Mouse (Mus musculus) large intestine, adult 2 months (tissue): ENCODE results near the gene Lrguk. TPM values are rescaled to one million over a fixed set of nuclear protein-coding genes. Genes with fewer than 3 reads are reported as not detected.

ENCODE experiments used
- DNase-seq: peaks from one replicate; pipeline ENCODE4 v3.0.0-alpha.2; 2012; ENCODE audit warnings: low read depth, low spot score
- WGBS: fragments of 180-500 bp; shearing (Covaris S2); methylation state at CpG from one replicate; pipeline ENCODE4 v1.1.7; 2018; 5-methylcytosine and 5-hydroxymethylcytosine counted together
- polyA plus RNA-seq: library from polyadenylated mRNA; depleted of rRNA; stranded (reverse); fragments of >200 nt; gene quantifications from 2 replicates; pipeline ENCODE4 v1.2.3, GENCODE M21; 2012

Lrguk gene
- polyA plus RNA-seq, 1 experiment = 0.01 TPM

DNA sequence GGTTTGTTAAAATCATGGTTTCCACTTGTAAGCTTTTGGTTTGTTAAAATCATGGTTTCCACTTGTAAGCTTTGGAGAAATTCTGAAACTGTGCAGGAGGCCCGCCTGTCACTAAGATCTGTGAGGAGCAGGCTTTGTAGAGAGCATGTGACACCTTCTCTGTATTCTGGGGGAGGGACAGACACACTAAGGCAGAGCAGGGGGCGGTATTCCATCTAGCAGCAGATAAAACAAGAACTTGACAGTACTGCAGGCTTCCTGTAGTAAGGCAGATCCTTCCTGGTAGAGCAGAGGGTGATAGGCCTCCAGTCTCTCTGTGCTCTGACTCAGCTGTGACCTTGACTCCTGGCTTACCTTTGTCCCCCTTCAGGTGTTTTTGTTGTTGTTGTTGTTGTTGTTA lies 100.0 kb downstream of the Lrguk start:
- 71% methylated on average over 2 of the region's 2 CpGs for WGBS

GRCm38 (mm10) chr6:34132391-34132790 lies 103.1 kb downstream of the Lrguk start:
- WGBS = 92% methylated on average over 9 of the region's 9 CpGs
- DNase-seq = no peak

More for the DNA sequence above, 100.0 kb downstream of the Lrguk start:
- DNase-seq = no peak

- no peak for DNase-seq
- 76% methylated on average over 3 of the region's 3 CpGs for WGBS
Observed at GRCm38 (mm10) chr6:34138366-34138765, 109.1 kb downstream of the Lrguk start.

DNA sequence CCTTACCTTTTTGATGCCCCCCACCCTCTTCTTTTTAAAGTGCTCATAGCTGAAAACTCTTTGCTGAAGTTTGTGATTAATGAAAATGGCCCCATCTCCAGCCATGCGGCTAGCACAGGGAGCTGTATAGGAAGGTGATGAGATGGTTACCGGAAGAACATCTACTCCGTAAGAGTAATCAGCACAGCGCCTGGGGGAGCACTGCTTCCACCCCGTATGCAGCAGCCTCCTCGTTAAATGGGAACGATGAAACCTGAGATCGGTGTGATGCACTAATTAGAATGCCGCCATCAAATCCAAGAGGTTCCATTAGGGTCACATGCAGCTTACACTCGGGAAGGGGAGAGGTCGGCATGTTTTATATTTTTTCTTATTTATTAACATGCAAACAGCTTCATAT lies 113.7 kb downstream of the Lrguk start:
- WGBS = 85% methylated on average over 11 of the region's 11 CpGs
- no peak for DNase-seq

GRCm38 (mm10) chr6:34146042-34146441 lies 116.8 kb downstream of the Lrguk start:
- DNase-seq = no peak
- 71% methylated on average over 6 of the region's 6 CpGs for WGBS

GRCm38 (mm10) chr6:34148021-34148420 lies 118.8 kb downstream of the Lrguk start:
- DNase-seq = no peak
- WGBS = 94% methylated on average over 3 of the region's 3 CpGs

GRCm38 (mm10) chr6:34148639-34149038 lies 119.4 kb downstream of the Lrguk start:
- no peak for DNase-seq
- WGBS = 91% methylated on average over 7 of the region's 7 CpGs

DNA sequence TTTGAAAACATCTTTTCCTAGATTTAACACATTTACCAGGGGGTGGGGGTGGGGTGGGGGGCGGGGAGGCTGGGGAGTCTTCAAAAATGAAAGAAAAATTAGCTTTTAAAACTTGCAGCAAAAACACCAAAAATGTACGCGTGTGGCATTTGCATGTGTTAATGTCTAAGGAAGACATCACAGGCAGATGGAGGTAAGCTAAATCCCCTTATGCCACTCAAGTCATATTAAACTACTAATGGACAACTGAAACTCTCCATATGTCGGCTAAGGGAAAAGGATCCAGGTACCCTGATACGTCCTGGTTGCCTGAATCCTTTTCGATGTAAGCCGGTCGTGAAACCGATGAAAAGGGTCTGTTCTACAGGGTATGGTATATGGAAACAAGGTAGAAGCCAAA lies 119.8 kb downstream of the Lrguk start:
- 90% methylated on average over 9 of the region's 9 CpGs for WGBS
- no peak for DNase-seq

DNA sequence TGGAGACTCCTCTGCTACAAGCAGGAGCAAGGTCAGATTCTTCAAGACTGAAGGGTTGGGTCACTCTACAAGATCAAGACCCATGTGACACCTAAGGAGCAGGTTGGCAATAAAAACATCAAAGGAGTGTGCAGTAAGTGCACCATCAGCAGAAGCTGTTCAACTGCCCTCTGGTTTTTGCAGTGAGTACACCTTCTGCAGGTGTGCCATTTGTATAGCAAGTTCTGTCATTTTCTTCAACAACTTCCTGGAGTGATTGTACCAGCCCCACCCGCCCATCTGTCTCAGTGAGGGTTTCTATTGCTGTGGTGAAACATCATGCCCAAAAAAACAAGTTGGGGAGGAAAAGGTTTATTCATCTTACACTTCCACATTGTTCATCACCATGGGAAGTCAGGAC lies 120.6 kb downstream of the Lrguk start:
- no peak for DNase-seq
- WGBS = 36% methylated on average over 1 of the region's 1 CpGs

GRCm38 (mm10) chr6:34153069-34154052 lies 124.1 kb downstream of the Lrguk start:
- 30% methylated on average over 18 of the region's 18 CpGs for WGBS
- DNase-seq = no peak

GRCm38 (mm10) chr6:34154202-34154601 lies 125.0 kb downstream of the Lrguk start:
- DNase-seq = no peak
- WGBS = 12% methylated on average over 3 of the region's 3 CpGs

DNA sequence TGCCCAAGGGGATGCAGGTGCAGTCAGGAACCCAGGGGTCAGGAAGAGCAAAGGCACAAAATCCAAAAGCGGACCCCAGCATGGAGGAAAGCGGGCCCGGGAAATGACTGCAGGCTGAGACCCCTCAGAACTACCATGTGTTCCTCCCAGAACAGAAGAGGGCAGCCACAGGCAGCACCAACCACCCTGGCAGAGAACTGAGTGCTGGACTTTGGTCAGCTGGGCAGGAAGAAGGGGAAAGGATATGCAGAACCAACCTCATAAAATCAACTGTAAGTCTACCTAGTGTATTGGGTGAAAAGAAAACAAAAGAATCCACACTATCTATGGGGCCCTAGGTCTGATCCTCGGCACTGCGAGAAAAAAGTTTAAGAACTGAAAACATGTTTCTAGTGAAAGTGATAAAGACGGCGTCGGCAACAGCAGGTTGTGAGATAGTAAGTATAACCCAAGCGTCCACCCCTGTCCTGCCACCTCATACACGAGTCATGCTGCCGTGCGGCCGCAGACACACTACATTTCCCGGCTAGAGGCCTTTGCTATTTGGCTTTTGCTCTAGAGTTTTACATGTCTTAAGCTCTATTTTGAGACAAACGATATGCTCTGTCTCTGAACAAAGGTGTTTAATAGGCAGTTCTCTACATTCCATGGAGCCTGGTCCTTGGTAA lies 126.0 kb downstream of the Lrguk start:
- WGBS = 29% methylated on average over 15 of the region's 15 CpGs
- no peak for DNase-seq

- 21% methylated on average over 5 of the region's 5 CpGs for WGBS
Observed at GRCm38 (mm10) chr6:34156057-34156456, 126.8 kb downstream of the Lrguk start.

GRCm38 (mm10) chr6:34156841-34157748 lies 127.8 kb downstream of the Lrguk start:
- WGBS = 58% methylated on average over 14 of the region's 14 CpGs
- no peak for DNase-seq

More at GRCm38 (mm10) chr6:34156057-34156456, 126.8 kb downstream of the Lrguk start:
- no peak for DNase-seq

DNA sequence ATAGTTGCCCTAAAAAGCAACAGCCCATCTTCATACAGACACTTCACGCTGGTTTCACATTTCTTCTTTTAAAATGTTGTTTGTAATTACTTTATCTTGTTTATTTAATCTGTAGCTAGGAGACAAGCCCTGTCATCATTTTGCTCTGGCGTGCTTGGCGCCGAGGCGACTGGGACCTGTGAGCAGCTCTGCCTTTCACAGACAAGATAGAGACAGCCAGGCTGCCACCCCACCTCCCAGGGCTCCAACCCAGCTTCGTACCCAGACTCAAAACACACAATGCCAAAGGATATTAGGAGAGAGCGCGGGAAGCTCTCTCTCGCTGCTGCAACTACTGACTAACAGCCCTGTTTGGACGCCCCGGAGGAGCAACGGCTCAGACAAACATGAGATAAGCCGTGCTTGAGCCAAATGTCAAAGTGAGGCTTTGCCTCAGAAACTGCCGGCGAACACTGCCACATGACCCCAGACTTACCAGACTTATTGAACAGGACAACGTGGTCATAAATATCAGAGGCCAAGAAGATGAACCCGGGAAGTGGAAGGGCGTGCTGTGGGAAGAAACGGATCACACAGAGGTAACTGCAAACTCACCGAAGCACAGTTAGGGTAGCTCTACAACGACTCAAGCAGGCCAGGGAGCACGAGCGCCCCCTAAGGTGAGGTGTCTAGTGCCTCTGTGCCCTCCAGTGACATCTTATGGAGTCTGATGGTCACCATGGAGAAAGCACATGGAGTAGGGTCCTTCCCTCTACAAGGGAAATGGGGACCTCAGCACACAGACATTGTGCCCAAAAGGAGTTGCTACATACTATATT lies 131.0 kb downstream of the Lrguk start:
- no peak for DNase-seq
- WGBS = 70% methylated on average over 23 of the region's 23 CpGs

- WGBS = 91% methylated on average over 7 of the region's 7 CpGs
Observed at GRCm38 (mm10) chr6:34160816-34161310, 131.6 kb downstream of the Lrguk start.

DNA sequence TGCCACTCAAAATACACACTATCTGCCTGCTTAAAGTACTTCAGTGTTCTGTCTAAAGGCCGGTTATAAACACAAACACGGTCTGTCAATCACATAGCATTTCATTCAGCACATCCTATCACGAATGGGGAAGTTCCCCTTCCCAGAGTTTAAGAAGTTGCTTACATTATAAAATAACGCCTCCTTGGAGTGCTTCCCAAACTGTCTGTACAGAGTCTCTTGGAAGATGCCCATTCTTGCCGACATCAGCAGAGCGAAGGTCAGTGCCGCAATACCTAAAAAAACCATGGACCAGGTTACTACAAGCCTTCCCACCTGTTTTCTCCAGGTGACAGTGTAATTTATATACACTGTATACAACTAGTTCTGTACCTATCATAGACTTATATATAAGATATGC lies 132.3 kb downstream of the Lrguk start:
- 85% methylated on average over 7 of the region's 7 CpGs for WGBS
- no peak for DNase-seq

More at GRCm38 (mm10) chr6:34160816-34161310, 131.6 kb downstream of the Lrguk start:
- DNase-seq = no peak

DNA sequence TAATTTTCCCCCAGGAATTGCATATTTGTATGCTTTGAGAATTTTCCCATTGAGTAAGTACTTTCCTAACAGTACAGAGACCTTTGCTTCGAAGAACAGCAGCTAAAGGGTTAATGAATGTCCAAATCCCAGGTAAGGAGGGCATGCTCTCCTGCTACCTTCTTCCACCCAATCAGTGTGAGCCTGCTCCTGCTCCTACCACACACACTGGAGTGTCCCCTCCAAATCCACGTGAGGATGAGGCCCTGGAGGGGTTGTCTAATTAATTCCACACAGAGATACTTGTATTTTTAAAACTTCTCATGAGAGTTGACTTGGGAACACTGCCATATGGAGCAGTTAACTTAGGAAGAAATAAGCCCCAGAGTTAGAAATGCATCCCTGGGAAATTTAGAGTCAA lies 133.4 kb downstream of the Lrguk start:
- 80% methylated on average over 2 of the region's 2 CpGs for WGBS
- DNase-seq = no peak

DNA sequence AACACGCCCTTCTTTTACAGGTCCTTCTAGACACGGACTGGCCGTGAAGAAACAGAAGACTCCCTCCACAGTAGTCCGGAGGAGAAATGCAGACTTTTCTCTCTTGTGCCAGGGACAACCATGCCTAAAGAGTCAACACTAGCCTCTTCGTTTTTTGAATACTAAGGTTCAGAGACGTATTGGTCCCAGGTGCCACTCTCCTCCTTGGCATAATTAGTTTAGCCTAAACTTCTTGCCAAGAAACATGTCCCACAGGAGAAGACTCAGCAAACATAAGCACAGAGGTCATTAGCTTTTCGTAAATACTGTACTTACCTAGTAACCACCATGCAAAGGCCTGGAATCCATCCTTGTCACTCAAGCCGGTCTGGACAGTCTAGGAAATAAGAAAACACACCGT lies 133.8 kb downstream of the Lrguk start:
- WGBS = 85% methylated on average over 9 of the region's 9 CpGs
- no peak for DNase-seq
